Mouse (Mus musculus): ENCODE data around the gene Sctr.

The Sctr gene

GRCm38 (mm10) chr1:120101227-120101609 is 94.5 kb downstream of the Sctr start:
- no peak for DNase-seq (ENCODE audit: extremely low spot score)

GRCm38 (mm10) chr1:120105556-120105959 is 98.9 kb downstream of the Sctr start:
- no peak for DNase-seq (ENCODE audit: extremely low spot score)

GRCm38 (mm10) chr1:120109741-120110432 is 103.2 kb downstream of the Sctr start:
- DNase-seq (ENCODE audit: extremely low spot score) = no peak

- DNase-seq (ENCODE audit: extremely low spot score) = no peak
Measured at GRCm38 (mm10) chr1:120111766-120112165, 105.1 kb downstream of the Sctr start.

GRCm38 (mm10) chr1:120112251-120113187 is 105.8 kb downstream of the Sctr start:
- DNase-seq (ENCODE audit: extremely low spot score) = no peak
